Mouse (Mus musculus): ENCODE results near the gene Magt1. TPM values are rescaled to one million over a fixed set of nuclear protein-coding genes. Genes with fewer than 3 reads are reported as not detected.

Magt1 gene
- polyA plus RNA-seq, 1 experiment from 2014 or later = 63.0 TPM

GRCm38 (mm10) chrX:105937736-105938135 lies 74.0 kb downstream of the Magt1 start:
- no peak for TF ChIP-seq CTCF (IDR thresholded peaks at IDR 0.05; ENCODE audit: low read depth)

GRCm38 (mm10) chrX:105934341-105934740 lies 77.4 kb downstream of the Magt1 start:
- peak; percentile 78 for ATAC-seq (ENCODE audit: insufficient read depth)
- Histone ChIP-seq H3K36me3 (ENCODE audit: insufficient read depth) (no peaks in the 10 kb centered on the region), H3K4me3 (ENCODE audit: low read depth, low read length) (no peak overlapping the region), H3K9me3 (ENCODE audit: low read depth, low read length) (no peaks in the 10 kb centered on the region), H3K9ac (no peak overlapping the region), H3K27me3 (ENCODE audit: insufficient read depth, low read length) (no peaks in the 10 kb centered on the region), H3K4me1 (ENCODE audit: insufficient read depth) (no peaks in the 10 kb centered on the region), H3K4me2 (no peak overlapping the region), H3K27ac (ENCODE audit: low read depth) (no peak overlapping the region)
- 33% methylated on average over 5 of the region's 5 CpGs for WGBS
- DNase-seq = peak; percentile 72
- TF ChIP-seq CTCF (IDR thresholded peaks at IDR 0.05; ENCODE audit: low read depth) = no peak

More at GRCm38 (mm10) chrX:105937736-105938135, 74.0 kb downstream of the Magt1 start:
- 66% methylated on average over 2 of the region's 2 CpGs for WGBS
- no peaks in the 10 kb centered on the region for H3K27me3 ChIP-seq (ENCODE audit: insufficient read depth, low read length)
- H3K4me1 ChIP-seq (ENCODE audit: insufficient read depth) = no peaks in the 10 kb centered on the region
- H3K36me3 ChIP-seq (ENCODE audit: insufficient read depth) = no peaks in the 10 kb centered on the region
- no peak overlapping the region for H3K27ac ChIP-seq (ENCODE audit: low read depth)
- H3K9me3 ChIP-seq (ENCODE audit: low read depth, low read length) = no peaks in the 10 kb centered on the region
- H3K9ac ChIP-seq = no peak overlapping the region
- ATAC-seq (ENCODE audit: insufficient read depth) (no peak), DNase-seq (no peak)
- no peak overlapping the region for H3K4me2 ChIP-seq
- H3K4me3 ChIP-seq (ENCODE audit: low read depth, low read length) = no peak overlapping the region

- ATAC-seq (ENCODE audit: insufficient read depth) (peak; percentile 36), DNase-seq (no peak)
- Histone ChIP-seq H3K4me2 (peak overlapping the region; percentile 4), H3K4me3 (ENCODE audit: low read depth, low read length) (peak overlapping the region; percentile 62), H3K9ac (no peak overlapping the region; the same call in 1 of the 2 replicates), H3K27me3 (ENCODE audit: insufficient read depth, low read length) (no peaks in the 10 kb centered on the region), H3K9me3 (ENCODE audit: low read depth, low read length) (no peaks in the 10 kb centered on the region), H3K27ac (ENCODE audit: low read depth) (no peak overlapping the region), H3K36me3 (ENCODE audit: insufficient read depth) (no peaks in the 10 kb centered on the region), H3K4me1 (ENCODE audit: insufficient read depth) (no peaks in the 10 kb centered on the region)
- WGBS = 35% methylated on average over 8 of the region's 8 CpGs
- no peak for TF ChIP-seq CTCF (IDR thresholded peaks at IDR 0.05; ENCODE audit: low read depth)
Measured at GRCm38 (mm10) chrX:105929478-105930038, 82.1 kb downstream of the Magt1 start.

GRCm38 (mm10) chrX:105928861-105929477 lies 82.7 kb downstream of the Magt1 start, which contains the start of gene Atrx:
Atrx (minus strand) TSS chrX:105929403.
- Histone ChIP-seq H3K4me3 (ENCODE audit: low read depth, low read length) (peak within 1 kb of the TSS; percentile 62), H3K9ac (peak within 1 kb of the TSS; percentile 93), H3K4me1 (ENCODE audit: insufficient read depth) (no peaks in the 10 kb centered on the region), H3K4me2 (peak within 1 kb of the TSS; percentile 63), H3K27me3 (ENCODE audit: insufficient read depth, low read length) (no peaks in the 10 kb centered on the region), H3K27ac (ENCODE audit: low read depth) (peak within 1 kb of the TSS; percentile 93), H3K36me3 (ENCODE audit: insufficient read depth) (no peaks in the 10 kb centered on the region), H3K9me3 (ENCODE audit: low read depth, low read length) (no peaks in the 10 kb centered on the region)
- DNase-seq = peak; percentile 87
- no peak for TF ChIP-seq CTCF (IDR thresholded peaks at IDR 0.05; ENCODE audit: low read depth)
- 20% methylated on average over 40 of the region's 42 CpGs for whole genome bisulfite sequencing
- peak; percentile 94 for ATAC-seq (ENCODE audit: insufficient read depth)

GRCm38 (mm10) chrX:105927941-105928860 lies 83.5 kb downstream of the Magt1 start:
- ATAC-seq (ENCODE audit: insufficient read depth) = peak; percentile 61
- Histone ChIP-seq H3K4me2 (peak overlapping the region; percentile 63), H3K9ac (peak overlapping the region; percentile 93), H3K4me3 (ENCODE audit: low read depth, low read length) (peak overlapping the region; percentile 62), H3K27me3 (ENCODE audit: insufficient read depth, low read length) (no peaks in the 10 kb centered on the region), H3K9me3 (ENCODE audit: low read depth, low read length) (no peaks in the 10 kb centered on the region), H3K27ac (ENCODE audit: low read depth) (peak overlapping the region; percentile 93), H3K36me3 (ENCODE audit: insufficient read depth) (no peaks in the 10 kb centered on the region), H3K4me1 (ENCODE audit: insufficient read depth) (no peaks in the 10 kb centered on the region)
- peak; percentile 47 for DNase-seq
- WGBS = 15% methylated on average over 43 of the region's 69 CpGs
- TF ChIP-seq CTCF (IDR thresholded peaks at IDR 0.05; ENCODE audit: low read depth) = no peak

- DNase-seq = peak; percentile 4
- no peak overlapping the region for H3K27ac ChIP-seq (ENCODE audit: low read depth)
- H3K4me3 ChIP-seq (ENCODE audit: low read depth, low read length) = no peak overlapping the region
- WGBS = 70% methylated on average over 12 of the region's 12 CpGs
- H3K27me3 ChIP-seq (ENCODE audit: insufficient read depth, low read length) = no peaks in the 10 kb centered on the region
- no peak overlapping the region for H3K9ac ChIP-seq
- peak overlapping the region; percentile 63 for H3K4me2 ChIP-seq
- TF ChIP-seq CTCF (IDR thresholded peaks at IDR 0.05; ENCODE audit: low read depth) = no peak
- H3K36me3 ChIP-seq (ENCODE audit: insufficient read depth) = no peaks in the 10 kb centered on the region
- no peaks in the 10 kb centered on the region for H3K4me1 ChIP-seq (ENCODE audit: insufficient read depth)
- ATAC-seq (ENCODE audit: insufficient read depth) = no peak
- H3K9me3 ChIP-seq (ENCODE audit: low read depth, low read length) = no peaks in the 10 kb centered on the region
Measured at GRCm38 (mm10) chrX:105926121-105926735, 85.5 kb downstream of the Magt1 start.
